Mouse (Mus musculus) gastrocnemius, postnatal 36 days (tissue): Measurements from ENCODE around the gene BC048562. TPM values are rescaled to one million over a fixed set of nuclear protein-coding genes. Genes with fewer than 3 reads are reported as not detected.

ENCODE experiments used
- DNase-seq, 2 experiments: peaks; one replicate each; pipeline ENCODE4 v3.0.0; 2022
- intact Hi-C: fragments of 180-260 bp; cut with DNase I; formaldehyde crosslinking; loops from one replicate; pipeline ENCODE4 v1.15.1; 2025
- total RNA-seq, 2 experiments: library from RNA; stranded (reverse); gene quantifications; 2 replicates each; pipeline ENCODE4 v1.2.3; 2021

BC048562 gene
- total RNA-seq, 2 experiments from 2014 or later, result not detected

DNA sequence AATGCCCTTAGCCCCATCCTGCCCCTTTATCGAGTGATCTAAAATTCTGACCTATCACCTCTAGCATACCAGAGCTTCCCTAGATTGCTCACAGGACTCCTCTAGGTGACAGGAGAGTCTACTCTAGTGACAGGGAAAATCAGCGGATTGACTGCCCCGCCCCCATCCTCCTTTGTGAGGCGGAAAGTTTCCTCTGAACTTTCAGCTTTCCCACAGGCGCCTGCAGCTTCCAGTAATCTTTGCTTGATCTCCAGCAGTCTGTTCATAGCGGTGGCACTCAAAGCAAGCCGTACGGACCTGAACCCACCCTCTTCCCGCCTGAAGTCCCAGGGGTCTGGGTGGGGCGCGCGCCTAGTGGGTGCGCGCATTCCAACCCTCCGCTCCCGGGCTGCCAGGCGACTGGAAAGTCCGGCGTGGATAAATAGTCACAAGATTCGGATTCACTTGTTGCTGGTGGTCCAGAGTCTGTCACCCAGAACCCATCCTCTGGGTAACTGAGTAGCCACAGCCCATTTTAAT lies 42.4 kb downstream of the BC048562 start:
- peak; percentile 86 to 89 for DNase-seq
- intact Hi-C loops, result no loop called here

GRCm38 (mm10) chr9:108479241-108479640 lies 43.0 kb downstream of the BC048562 start:
- intact Hi-C loops, result no loop called here

DNA sequence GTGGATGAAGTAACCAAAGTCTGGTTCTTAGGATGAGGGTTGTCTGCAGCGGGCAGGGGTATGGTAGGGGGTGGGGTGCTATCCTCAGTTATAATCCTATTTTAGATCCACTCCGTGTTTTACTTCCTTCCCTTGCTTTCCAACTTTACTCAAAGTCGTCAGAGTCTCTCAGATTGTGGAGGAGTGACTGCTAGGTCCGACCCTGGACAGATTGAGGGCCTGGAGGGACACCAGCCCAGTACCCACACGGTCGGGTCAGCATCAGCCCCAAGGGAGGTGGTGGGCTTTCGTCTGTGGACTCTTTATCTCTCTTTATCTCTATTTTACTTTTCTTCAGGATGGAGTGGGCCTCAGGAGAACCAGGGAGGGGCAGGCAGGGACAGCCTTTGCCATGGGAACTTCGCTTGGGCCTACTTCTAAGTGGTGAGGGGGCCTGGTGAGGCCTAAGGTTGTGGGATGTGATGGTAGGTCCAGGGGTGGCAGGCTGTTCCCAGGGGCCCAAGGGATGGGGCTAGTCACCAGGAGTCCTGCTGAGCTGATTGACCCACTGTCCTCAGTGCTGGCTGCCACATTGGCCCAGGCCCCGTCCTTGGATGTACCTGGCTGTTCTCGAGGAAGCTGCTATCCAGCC lies 43.6 kb downstream of the BC048562 start, which contains the start of gene Lamb2:
Gene Lamb2 (plus strand): TSS at position 16 of the 631 bp plus-strand sequence.
- intact Hi-C loops, result no loop called here
- peak in 1 of 2 experiments; percentile 51 for DNase-seq

More at GRCm38 (mm10) chr9:108479241-108479640, 43.0 kb downstream of the BC048562 start:
- DNase-seq, result no peak

- intact Hi-C loops, result no loop called here
- no peak for DNase-seq
Observed at GRCm38 (mm10) chr9:108480813-108481519, 44.7 kb downstream of the BC048562 start.

DNA sequence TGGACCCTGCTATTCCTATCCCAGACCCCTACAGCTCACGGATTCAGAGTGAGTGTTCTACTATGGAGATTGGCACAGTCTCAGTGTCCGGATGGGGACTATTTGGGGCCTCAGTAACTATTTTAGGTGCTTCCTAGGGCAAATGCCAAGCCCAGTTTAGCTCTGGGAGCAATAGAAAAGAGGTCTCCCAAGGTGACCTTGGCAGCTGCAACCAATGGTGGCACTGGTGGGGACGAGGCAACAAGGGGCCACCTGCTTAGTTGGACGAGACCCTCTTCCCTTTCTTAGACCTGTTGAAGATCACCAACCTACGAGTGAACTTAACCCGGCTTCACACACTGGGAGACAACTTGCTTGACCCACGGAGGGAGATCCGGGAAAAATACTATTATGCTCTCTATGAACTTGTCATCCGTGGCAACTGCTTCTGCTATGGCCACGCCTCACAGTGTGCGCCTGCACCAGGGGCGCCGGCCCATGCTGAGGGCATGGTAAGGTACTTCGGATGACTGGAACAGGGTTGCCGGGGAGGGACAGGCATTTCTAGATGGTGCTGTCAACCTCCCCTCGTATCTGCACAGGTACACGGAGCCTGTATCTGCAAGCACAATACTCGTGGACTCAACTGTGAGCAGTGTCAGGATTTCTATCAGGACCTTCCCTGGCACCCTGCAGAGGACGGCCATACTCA lies 45.4 kb downstream of the BC048562 start:
- intact Hi-C loops, result no loop called here
- no peak for DNase-seq

GRCm38 (mm10) chr9:108483051-108483790 lies 46.9 kb downstream of the BC048562 start:
- no peak for DNase-seq
- intact Hi-C loops, result no loop called here

DNA sequence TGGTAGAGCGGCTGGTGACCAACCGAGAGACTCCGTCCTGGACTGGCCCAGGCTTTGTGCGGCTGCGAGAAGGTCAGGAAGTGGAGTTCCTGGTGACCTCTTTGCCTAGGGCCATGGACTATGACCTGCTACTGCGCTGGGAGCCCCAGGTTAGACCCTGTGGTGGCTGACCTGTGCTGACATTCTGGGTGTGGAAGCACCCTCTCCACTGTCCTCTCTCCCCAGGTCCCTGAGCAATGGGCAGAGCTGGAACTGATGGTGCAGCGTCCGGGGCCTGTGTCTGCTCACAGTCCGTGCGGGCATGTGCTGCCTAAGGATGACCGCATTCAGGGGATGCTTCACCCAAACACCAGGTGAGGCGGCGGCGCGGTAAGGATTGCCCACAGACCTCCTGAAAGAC lies 47.7 kb downstream of the BC048562 start:
- DNase-seq, result no peak
- intact Hi-C loops, result no loop called here

DNA sequence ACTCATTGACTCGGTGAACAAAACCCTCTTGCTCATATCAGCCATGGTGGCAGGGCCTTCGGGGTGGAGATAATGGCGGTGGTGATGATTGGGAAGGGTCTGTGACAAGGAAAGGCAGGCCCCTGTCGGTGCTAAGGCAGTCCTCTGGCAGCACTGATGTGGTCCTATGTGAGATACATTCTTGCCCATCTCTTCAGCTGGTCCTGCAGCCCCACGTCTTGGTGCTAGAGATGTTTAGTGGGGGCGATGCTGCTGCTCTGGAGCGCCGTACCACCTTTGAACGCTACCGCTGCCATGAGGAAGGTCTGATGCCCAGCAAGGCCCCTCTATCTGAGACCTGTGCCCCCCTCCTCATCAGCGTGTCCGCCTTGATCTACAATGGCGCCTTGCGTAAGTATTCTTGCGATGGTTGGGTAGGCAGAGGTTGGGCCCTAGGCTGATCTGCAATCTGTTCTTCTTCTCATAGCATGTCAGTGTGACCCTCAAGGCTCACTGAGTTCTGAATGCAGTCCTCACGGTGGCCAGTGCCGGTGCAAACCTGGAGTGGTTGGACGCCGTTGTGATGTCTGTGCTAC lies 49.1 kb downstream of the BC048562 start:
- DNase-seq, result no peak

GRCm38 (mm10) chr9:108486973-108487530 lies 50.8 kb downstream of the BC048562 start:
- intact Hi-C loops, result no loop called here
- DNase-seq, result no peak

More for the DNA sequence above, 49.1 kb downstream of the BC048562 start:
- intact Hi-C loops, result no loop called here

DNA sequence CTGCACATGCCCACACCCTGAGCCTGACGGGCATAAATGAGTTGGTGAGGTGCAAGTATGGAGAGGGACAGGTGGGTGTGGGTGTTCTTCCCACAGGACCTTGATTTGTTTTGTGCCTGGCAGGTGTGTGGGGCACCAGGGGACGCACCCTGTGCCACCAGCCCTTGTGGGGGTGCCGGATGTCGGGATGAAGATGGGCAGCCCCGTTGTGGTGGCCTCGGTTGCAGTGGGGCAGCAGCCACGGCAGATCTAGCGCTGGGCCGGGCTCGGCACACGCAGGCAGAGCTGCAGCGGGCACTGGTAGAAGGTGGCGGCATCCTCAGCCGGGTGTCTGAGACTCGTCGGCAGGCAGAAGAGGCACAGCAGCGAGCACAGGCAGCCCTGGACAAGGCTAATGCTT lies 52.1 kb downstream of the BC048562 start:
- DNase-seq, result no peak
- intact Hi-C loops, result no loop called here

DNA sequence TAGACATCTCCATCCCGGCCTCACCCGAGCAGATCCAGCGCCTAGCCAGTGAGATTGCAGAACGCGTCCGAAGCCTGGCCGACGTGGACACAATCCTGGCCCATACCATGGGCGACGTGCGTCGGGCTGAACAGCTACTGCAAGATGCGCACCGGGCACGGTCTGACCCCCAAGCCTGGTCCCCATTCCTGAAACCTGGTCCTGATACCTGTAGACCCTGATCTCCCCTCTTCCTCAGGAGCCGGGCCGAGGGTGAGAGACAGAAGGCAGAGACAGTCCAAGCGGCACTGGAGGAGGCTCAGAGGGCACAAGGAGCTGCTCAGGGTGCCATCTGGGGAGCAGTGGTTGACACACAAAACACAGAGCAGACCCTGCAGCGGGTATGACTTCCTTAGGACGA lies 52.9 kb downstream of the BC048562 start:
- intact Hi-C loops, result no loop called here
- DNase-seq, result no peak

GRCm38 (mm10) chr9:108489702-108490558 lies 53.6 kb downstream of the BC048562 start:
- intact Hi-C loops, result no loop called here
- DNase-seq, result no peak

DNA sequence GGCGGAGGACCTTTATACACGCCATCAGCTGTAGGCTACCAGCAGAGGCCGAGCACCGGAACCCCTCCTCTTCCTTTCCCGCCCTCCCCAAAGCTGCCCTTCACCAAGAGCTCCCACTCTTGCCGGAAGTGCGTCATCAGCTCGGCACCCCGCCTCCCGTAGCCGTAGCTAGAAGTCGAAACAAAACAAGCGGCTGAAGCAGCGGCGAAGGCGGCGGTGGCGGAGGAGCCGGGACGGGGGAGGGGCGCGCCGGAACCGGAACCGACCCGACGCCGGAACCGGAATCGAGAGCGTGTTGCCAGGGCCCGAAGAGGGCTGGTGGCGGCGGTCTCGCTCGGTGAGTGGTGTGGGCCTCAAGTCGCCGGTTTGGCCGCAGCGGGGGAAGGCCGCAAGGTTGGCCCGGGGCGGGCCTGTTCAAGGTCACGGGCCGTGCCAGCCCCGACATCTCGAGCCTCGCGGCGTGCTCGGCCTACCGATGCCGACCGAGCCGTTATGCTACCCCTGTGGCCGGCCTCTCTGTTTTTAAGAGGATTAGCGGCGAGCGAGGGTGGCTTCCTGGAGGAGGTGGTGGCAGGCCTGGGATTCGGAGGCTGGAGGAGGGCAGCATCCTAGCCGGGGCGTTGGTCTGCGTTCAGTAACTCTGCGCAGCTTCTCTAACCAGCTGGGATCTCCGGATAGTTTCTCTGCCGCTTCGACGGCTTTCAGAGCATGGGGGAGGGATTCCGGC lies 54.4 kb downstream of the BC048562 start, which contains the start of gene Usp19:
Gene Usp19 (plus strand): TSS at position 44 of the 727 bp plus-strand sequence.
- DNase-seq, result peak; percentile 92 to 95
- intact Hi-C loops, result no loop called here

DNA sequence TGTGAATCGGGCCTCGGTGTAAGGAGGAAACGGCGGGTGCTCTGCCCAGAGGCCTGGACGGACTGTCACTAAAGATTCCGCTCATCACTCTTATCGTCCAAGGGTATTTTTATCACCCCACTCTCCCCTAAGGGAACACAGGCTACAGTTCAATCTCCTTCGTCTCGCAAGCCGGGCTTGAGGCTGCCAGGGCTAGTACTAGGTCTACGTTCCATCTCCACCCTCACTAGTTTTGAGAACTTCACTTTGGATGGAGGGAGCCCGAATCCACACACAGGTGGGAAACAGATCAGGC lies 55.0 kb downstream of the BC048562 start:
- no peak for DNase-seq
- intact Hi-C loops, result no loop called here

DNA sequence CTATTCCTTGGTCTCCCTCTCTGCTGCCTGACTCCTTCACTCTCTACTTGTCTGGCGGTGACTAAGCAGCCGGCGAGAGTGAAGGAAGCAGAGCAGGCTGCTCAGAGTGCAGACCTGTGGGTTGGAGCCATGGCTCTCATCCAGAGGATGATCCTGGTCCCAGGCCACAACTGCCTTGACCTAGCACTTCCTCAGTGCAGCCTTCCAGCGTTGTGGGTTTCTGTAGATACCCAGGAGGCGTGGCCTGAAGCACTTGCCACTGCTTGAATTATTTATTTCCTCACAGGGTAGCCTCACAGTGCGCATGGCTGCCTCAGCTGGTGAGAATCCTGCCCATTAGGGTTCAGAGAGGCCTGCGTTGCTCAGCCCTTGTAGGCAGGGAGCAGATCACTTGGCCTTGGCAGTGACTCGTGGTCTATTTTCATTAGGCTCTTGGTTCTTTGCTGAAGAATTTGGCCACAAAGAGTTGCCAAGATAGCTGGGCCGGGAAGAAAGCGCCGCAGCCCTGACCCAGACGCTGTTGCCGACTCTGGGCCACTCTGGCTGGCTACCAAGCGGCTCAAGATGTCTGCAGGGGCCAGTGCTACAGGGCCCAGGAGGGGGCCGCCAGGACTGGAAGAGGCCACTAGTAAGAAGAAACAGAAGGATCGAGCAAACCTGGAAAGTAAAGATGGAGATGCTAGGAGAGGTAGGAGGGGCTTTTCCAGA lies 55.9 kb downstream of the BC048562 start:
- no peak for DNase-seq
- intact Hi-C loops, result no loop called here

DNA sequence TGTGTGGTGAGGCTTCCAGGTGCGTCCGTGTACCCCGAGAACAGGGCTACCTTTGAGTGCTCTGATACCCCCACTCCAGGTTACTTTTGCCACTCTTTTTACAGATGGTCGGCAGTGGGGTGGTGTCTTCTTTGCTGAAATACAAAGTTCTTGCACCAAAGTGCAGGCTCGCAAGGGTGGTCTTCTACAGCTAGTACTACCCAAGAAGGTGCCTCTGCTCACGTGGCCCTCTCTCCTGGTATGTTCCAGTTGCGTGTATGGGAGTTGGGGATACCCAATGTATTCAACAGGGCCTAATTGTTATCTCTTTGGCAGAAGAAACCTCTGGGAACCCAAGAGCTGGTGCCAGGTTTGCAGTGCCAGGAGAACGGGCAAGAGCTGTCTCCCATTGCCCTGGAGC lies 57.0 kb downstream of the BC048562 start:
- DNase-seq, result no peak
- intact Hi-C loops, result no loop called here

GRCm38 (mm10) chr9:108494146-108494825 lies 58.0 kb downstream of the BC048562 start:
- no peak for DNase-seq
- intact Hi-C loops, result no loop called here
